Mouse (Mus musculus) heart, postnatal 0 days (tissue): ENCODE results near the gene Fam25c. TPM values are rescaled to one million over a fixed set of nuclear protein-coding genes. Genes with fewer than 3 reads are reported as not detected.

Source experiments
- ATAC-seq: fragments of 200-750 bp; cut with Nextera tagmentation; 2 replicates; pipeline ENCODE4 v1.8.0; 2017; ENCODE audit warnings: low read depth, moderate number of reproducible peaks, moderate library complexity; ENCODE audit not compliant: insufficient read depth
- DNase-seq: peaks from one replicate; pipeline ENCODE4 v3.0.0-alpha.2; 2016; ENCODE audit warnings: low spot score
- H3K27ac ChIP-seq: fragments of 300-500 bp; sonication (generic); 2 replicates; pipeline ENCODE4 v1.5.1; 2014; ENCODE audit warnings: low read depth, mild to moderate bottlenecking
- H3K27me3 ChIP-seq: fragments of 300-500 bp; sonication (generic); 2 replicates; pipeline ENCODE4 v1.6.1; 2014; ENCODE audit warnings: low read length, mixed read lengths; ENCODE audit not compliant: control insufficient read depth, insufficient read depth
- H3K36me3 ChIP-seq: fragments of 300-500 bp; sonication (generic); replicated peaks from 2 replicates; pipeline ENCODE4 v1.6.1; 2014; ENCODE audit warnings: low read length, mixed read lengths; ENCODE audit not compliant: control insufficient read depth, insufficient read depth
- H3K4me1 ChIP-seq: fragments of 300-500 bp; sonication (generic); 2 replicates; pipeline ENCODE4 v1.6.1; 2014; ENCODE audit warnings: antibody characterized with exemption; ENCODE audit not compliant: control insufficient read depth, insufficient read depth
- H3K4me2 ChIP-seq: fragments of 300-500 bp; sonication (generic); 2 replicates; pipeline ENCODE4 v1.6.1; 2014; ENCODE audit warnings: low read depth, mild to moderate bottlenecking, low read length, moderate library complexity
- H3K4me3 ChIP-seq: fragments of 300-500 bp; sonication (generic); 2 replicates; pipeline ENCODE4 v1.5.1; 2014; ENCODE audit warnings: low read depth, low read length
- H3K9ac ChIP-seq: fragments of 300-500 bp; sonication (generic); replicated peaks from 2 replicates; pipeline ENCODE4 v1.6.1; 2014; ENCODE audit warnings: low read depth, low read length, mixed read lengths
- H3K9me3 ChIP-seq: fragments of 300-500 bp; sonication (generic); replicated peaks from 2 replicates; pipeline ENCODE4 v1.6.1; 2016; ENCODE audit warnings: low read length; ENCODE audit not compliant: control insufficient read depth
- CTCF ChIP-seq: IDR thresholded peaks from 2 replicates; pipeline ENCODE4 v1.5.1; 2016; ENCODE audit warnings: antibody characterized with exemption, control low read depth, low read depth
- EP300 ChIP-seq: IDR thresholded peaks from 2 replicates; pipeline ENCODE4 v1.6.1; 2016; ENCODE audit warnings: antibody characterized with exemption, low read depth
- WGBS: fragments of 180-500 bp; shearing (Covaris S2); extraction: QIAGEN DNeasy Blood & Tissue Kit; methylation state at CpG from one replicate; pipeline ENCODE4 v1.1.7; 2014; 5-methylcytosine and 5-hydroxymethylcytosine counted together
- polyA plus RNA-seq: library from polyadenylated mRNA; unstranded; fragments of >200 nt; fragmentation: Nextera tagmentation; extraction: Ambion mirVana; gene quantifications from 2 replicates; pipeline ENCODE4 v1.2.1, GENCODE M21; 2015
- total RNA-seq: library from RNA; depleted of rRNA; stranded (reverse); fragments of >200 nt; gene quantifications from 2 replicates; pipeline ENCODE4 v1.2.3, GENCODE M21; 2014; ENCODE audit warnings: low replicate concordance; rRNA removed

Fam25c gene
- total RNA-seq (not detected in 2 replicates), polyA plus RNA-seq (not detected in 2 replicates)

- Histone ChIP-seq H3K27me3 (no peaks in the 10 kb centered on the region), H3K36me3 (no peaks in the 10 kb centered on the region), H3K9ac (no peak within 1 kb of the TSS), H3K4me3 (no peak within 1 kb of the TSS), H3K27ac (no peak within 1 kb of the TSS), H3K9me3 (no peaks in the 10 kb centered on the region), H3K4me2 (no peak within 1 kb of the TSS), H3K4me1 (no peaks in the 10 kb centered on the region)
- no peak for DNase-seq
- TF ChIP-seq CTCF (no peak), EP300 (no peak)
- WGBS, result 74% methylated on average over 6 of the region's 6 CpGs
- no peak for ATAC-seq
Measured at GRCm38 (mm10) chr14:34355301-34355700, at the start of gene Fam25c. Fam25c (minus strand) TSS chr14:34355433.

GRCm38 (mm10) chr14:34403424-34403823 is 48.2 kb upstream of the Fam25c start:
- Histone ChIP-seq H3K9ac (no peak overlapping the region), H3K9me3 (no peaks in the 10 kb centered on the region), H3K27ac (peak overlapping the region; percentile 32; the same call in 1 of the 2 replicates), H3K4me3 (no peak overlapping the region), H3K4me1 (no peaks in the 10 kb centered on the region), H3K4me2 (no peak overlapping the region), H3K27me3 (no peaks in the 10 kb centered on the region), H3K36me3 (peaks cover 56% of the 10 kb centered on the region)
- no peak for ATAC-seq
- WGBS, result 96% methylated on average over 7 of the region's 7 CpGs
- no peak for TF ChIP-seq EP300
- no peak for TF ChIP-seq CTCF
- no peak for DNase-seq

- Histone ChIP-seq H3K9ac (no peak overlapping the region), H3K27me3 (no peaks in the 10 kb centered on the region), H3K27ac (peak overlapping the region; percentile 32; the same call in 1 of the 2 replicates), H3K4me1 (no peaks in the 10 kb centered on the region), H3K4me3 (no peak overlapping the region), H3K36me3 (peaks cover 52% of the 10 kb centered on the region), H3K4me2 (no peak overlapping the region), H3K9me3 (no peaks in the 10 kb centered on the region)
- 31% methylated on average over 8 of the region's 8 CpGs for WGBS
- DNase-seq (peak; percentile 46), ATAC-seq (peak; percentile 64)
- TF ChIP-seq CTCF (no peak), EP300 (no peak)
Measured at GRCm38 (mm10) chr14:34402871-34403270, 47.6 kb upstream of the Fam25c start.

- Histone ChIP-seq H3K4me2 (no peak overlapping the region), H3K27me3 (no peaks in the 10 kb centered on the region), H3K4me1 (no peaks in the 10 kb centered on the region), H3K9ac (no peak overlapping the region), H3K9me3 (no peaks in the 10 kb centered on the region), H3K4me3 (no peak overlapping the region), H3K27ac (no peak overlapping the region), H3K36me3 (peaks cover 38% of the 10 kb centered on the region)
- peak; percentile 60 for DNase-seq
- TF ChIP-seq CTCF, result peak; percentile 97
- no peak for TF ChIP-seq EP300
- WGBS, result 47% methylated on average over 6 of the region's 6 CpGs
- ATAC-seq, result no peak
Measured at GRCm38 (mm10) chr14:34401135-34401534, 45.9 kb upstream of the Fam25c start.

GRCm38 (mm10) chr14:34400021-34400420 is 44.8 kb upstream of the Fam25c start:
- Histone ChIP-seq H3K4me3 (no peak overlapping the region), H3K9me3 (no peaks in the 10 kb centered on the region), H3K4me1 (no peaks in the 10 kb centered on the region), H3K27ac (no peak overlapping the region), H3K27me3 (no peaks in the 10 kb centered on the region), H3K36me3 (peaks cover 27% of the 10 kb centered on the region), H3K9ac (no peak overlapping the region), H3K4me2 (no peak overlapping the region)
- no peak for TF ChIP-seq CTCF
- TF ChIP-seq EP300, result no peak
- DNase-seq, result no peak
- 88% methylated on average over 3 of the region's 3 CpGs for WGBS
- ATAC-seq, result no peak

- H3K27me3 ChIP-seq, result no peaks in the 10 kb centered on the region
- no peak overlapping the region for H3K4me3 ChIP-seq
- no peak overlapping the region for H3K4me2 ChIP-seq
- H3K4me1 ChIP-seq, result no peaks in the 10 kb centered on the region
- H3K9me3 ChIP-seq, result no peaks in the 10 kb centered on the region
- no peak for TF ChIP-seq CTCF
- no peak for TF ChIP-seq EP300
- no peak overlapping the region for H3K27ac ChIP-seq
- WGBS, result 83% methylated on average over 6 of the region's 6 CpGs
- H3K9ac ChIP-seq, result no peak overlapping the region
- ATAC-seq (no peak), DNase-seq (no peak)
- H3K36me3 ChIP-seq, result peaks cover 20% of the 10 kb centered on the region
Measured at GRCm38 (mm10) chr14:34399301-34399700, 44.1 kb upstream of the Fam25c start.
